Mouse (Mus musculus) hindbrain, embryonic 12.5 days (tissue): ENCODE results near the gene Tmem269. TPM values are rescaled to one million over a fixed set of nuclear protein-coding genes. Genes with fewer than 3 reads are reported as not detected.

Experiments used
- ATAC-seq: fragments of 200-750 bp; cut with Nextera tagmentation; 2 replicates; pipeline ENCODE4 v1.8.0; 2017; ENCODE audit warnings: moderate TSS enrichment; ENCODE audit not compliant: low FRiP score
- H3K27ac ChIP-seq: fragments of 300-500 bp; sonication (generic); 2 replicates; pipeline ENCODE4 v1.5.1; 2016; ENCODE audit warnings: mild to moderate bottlenecking
- H3K27me3 ChIP-seq: fragments of 300-500 bp; sonication (generic); 2 replicates; pipeline ENCODE4 v1.6.1; 2016; ENCODE audit warnings: mild to moderate bottlenecking
- H3K36me3 ChIP-seq: fragments of 300-500 bp; sonication (generic); 2 replicates; pipeline ENCODE4 v1.6.1; 2016; ENCODE audit warnings: mild to moderate bottlenecking
- H3K4me1 ChIP-seq: fragments of 300-500 bp; sonication (generic); 2 replicates; pipeline ENCODE4 v1.6.1; 2016
- H3K4me2 ChIP-seq: fragments of 300-500 bp; sonication (generic); replicated peaks from 2 replicates; pipeline ENCODE4 v1.6.1; 2016; ENCODE audit warnings: mild to moderate bottlenecking
- H3K4me3 ChIP-seq: fragments of 300-500 bp; sonication (generic); 2 replicates; pipeline ENCODE4 v1.5.1; 2016; ENCODE audit warnings: mild to moderate bottlenecking
- H3K9ac ChIP-seq: fragments of 300-500 bp; sonication (generic); 2 replicates; pipeline ENCODE4 v1.6.1; 2016; ENCODE audit warnings: mild to moderate bottlenecking, moderate library complexity
- H3K9me3 ChIP-seq: fragments of 300-500 bp; sonication (generic); replicated peaks from 2 replicates; pipeline ENCODE4 v1.6.1; 2016; ENCODE audit warnings: mild to moderate bottlenecking
- WGBS: fragments of 180-500 bp; shearing (Covaris S2); methylation state at CpG from one replicate; pipeline ENCODE4 v1.1.7; 2016; 5-methylcytosine and 5-hydroxymethylcytosine counted together
- polyA plus RNA-seq: library from polyadenylated mRNA; unstranded; fragments of >200 nt; fragmentation: Nextera tagmentation; extraction: Ambion mirVana; gene quantifications from 2 replicates; pipeline ENCODE4 v1.2.1, GENCODE M21; 2016

Tmem269 gene
- polyA plus RNA-seq, 1 experiment from 2014 or later, result 0.28 TPM

DNA sequence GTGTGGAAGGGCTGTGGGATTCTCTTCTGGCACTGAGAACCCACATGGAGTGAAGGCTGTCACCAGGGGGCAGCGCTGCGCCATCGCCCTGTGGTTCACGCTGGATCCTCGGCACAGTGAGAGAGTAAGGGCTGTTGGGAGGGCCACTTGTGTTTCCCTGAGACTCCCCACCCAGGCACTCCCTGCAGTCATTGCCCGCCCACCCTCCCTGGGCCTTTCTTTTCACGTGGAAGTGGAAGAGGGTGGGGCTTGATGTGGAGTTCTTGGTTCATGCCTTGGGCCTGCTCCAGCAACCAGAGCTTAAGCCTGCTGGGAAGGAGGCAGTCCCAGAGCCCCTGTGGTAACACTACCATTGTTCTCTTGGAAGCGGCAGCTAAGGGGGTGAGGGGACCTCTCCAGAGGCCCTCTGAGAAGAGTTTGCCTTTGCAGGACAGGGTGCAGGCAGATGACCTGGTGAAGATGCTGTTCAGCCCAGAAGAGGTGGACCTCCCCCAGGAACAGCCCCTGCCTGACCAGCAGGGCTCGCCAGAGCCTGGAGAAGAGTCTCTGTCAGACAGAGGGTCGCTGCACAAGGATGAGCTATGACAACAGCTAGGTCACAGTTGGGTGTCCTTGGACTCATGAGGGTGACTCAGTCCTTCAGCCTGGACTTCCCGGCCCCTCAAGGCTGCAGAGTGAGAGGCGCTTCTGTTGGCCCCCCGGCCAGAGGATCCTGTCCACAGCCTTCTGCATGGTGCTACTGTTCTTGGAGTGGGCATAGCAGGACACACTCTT lies 29.6 kb upstream of the Tmem269 start:
- 28% methylated on average over 13 of the region's 13 CpGs for WGBS
- Histone ChIP-seq H3K4me2 (no peak overlapping the region), H3K27ac (no peak overlapping the region), H3K9me3 (no peaks in the 10 kb centered on the region), H3K27me3 (no peaks in the 10 kb centered on the region), H3K36me3 (peaks cover 35% of the 10 kb centered on the region), H3K9ac (0 out of 2 replicates have a peak overlapping the region, but pooled peaks have one; percentile 8), H3K4me1 (peaks cover 11% of the 10 kb centered on the region), H3K4me3 (no peak overlapping the region)
- ATAC-seq, result peak; percentile 65

DNA sequence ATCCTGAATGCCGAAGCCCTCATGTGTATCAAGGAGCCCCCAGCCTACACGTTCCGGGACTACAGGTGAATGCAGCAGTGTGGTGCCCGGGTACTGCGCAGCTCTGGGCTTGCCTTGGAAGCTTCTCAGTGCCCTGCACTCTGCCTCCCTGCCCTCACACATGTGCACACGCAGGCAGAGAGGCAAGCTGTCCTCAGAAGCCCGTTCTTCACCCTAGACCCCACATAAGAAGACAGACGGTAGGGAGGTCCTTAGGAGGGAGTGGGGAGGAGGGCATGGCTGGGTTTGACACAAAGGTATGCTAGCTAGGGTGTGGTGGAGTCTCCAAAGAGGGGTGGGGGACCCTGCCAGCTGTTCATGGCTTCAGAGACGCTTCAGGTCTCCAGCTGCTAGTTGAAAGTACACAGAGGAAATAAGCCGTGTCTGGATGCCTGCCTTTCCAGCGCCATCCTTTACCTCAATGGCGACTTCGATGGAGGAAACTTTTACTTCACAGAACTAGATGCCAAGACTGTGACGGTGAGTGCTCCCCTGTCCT lies 28.7 kb upstream of the Tmem269 start:
- no peaks in the 10 kb centered on the region for H3K27me3 ChIP-seq
- no peak overlapping the region for H3K27ac ChIP-seq
- no peak overlapping the region for H3K4me2 ChIP-seq
- no peak overlapping the region; the same call in 1 of the 2 replicates for H3K9ac ChIP-seq
- peaks cover 44% of the 10 kb centered on the region for H3K36me3 ChIP-seq
- 80% methylated on average over 14 of the region's 14 CpGs for WGBS
- H3K9me3 ChIP-seq, result no peaks in the 10 kb centered on the region
- peaks cover 11% of the 10 kb centered on the region for H3K4me1 ChIP-seq
- no peak overlapping the region for H3K4me3 ChIP-seq
- no peak for ATAC-seq

DNA sequence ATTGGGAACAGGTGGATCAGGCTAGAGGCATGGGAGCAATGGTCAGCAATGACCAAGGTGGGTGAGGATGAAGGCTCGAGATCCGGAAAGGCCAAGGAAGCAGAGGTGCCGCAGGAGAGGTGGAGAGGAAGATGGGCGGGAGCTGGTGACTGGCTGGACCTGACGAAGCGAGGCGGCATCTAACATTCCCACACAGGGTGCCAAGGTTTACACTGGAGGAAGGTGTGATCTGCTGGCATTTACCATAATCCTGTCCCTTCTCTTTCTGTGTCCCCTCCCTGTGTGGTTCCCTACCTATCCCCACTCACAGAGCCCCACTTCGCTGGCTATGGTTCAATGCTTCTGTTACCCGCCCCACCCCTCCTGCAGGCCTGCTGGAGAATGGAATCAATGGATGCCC lies 27.9 kb upstream of the Tmem269 start:
- Histone ChIP-seq H3K9ac (no peak overlapping the region), H3K4me3 (no peak overlapping the region), H3K36me3 (peaks cover 52% of the 10 kb centered on the region), H3K27me3 (no peaks in the 10 kb centered on the region), H3K4me2 (no peak overlapping the region), H3K9me3 (no peaks in the 10 kb centered on the region), H3K4me1 (peaks cover 11% of the 10 kb centered on the region), H3K27ac (no peak overlapping the region)
- 81% methylated on average over 9 of the region's 9 CpGs for WGBS
- ATAC-seq, result no peak

DNA sequence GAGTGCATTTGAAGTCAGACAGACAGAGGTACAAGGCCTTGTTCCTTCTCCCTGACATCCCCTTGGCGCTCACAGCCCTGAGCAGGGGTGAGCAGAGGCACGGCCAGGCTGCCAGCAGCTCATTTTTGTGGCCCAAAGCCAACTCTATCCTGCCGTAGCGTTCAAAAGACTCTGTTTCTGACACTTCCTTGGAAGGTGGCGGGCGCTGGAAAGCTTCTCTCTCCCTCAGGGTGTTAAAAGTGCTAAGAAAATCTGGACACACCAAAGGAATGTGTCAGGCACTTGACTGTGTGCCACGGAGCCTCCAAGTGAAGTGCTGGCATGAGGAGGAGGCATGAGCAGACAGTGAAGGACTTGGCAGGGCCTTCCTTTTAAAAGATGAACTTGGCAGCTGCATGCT lies 27.5 kb upstream of the Tmem269 start:
- no peak overlapping the region for H3K4me2 ChIP-seq
- WGBS, result 80% methylated on average over 7 of the region's 7 CpGs
- H3K27ac ChIP-seq, result no peak overlapping the region
- no peaks in the 10 kb centered on the region for H3K9me3 ChIP-seq
- peaks cover 53% of the 10 kb centered on the region for H3K36me3 ChIP-seq
- peaks cover 11% of the 10 kb centered on the region for H3K4me1 ChIP-seq
- ATAC-seq, result no peak
- H3K9ac ChIP-seq, result no peak overlapping the region
- H3K27me3 ChIP-seq, result no peaks in the 10 kb centered on the region
- H3K4me3 ChIP-seq, result no peak overlapping the region

DNA sequence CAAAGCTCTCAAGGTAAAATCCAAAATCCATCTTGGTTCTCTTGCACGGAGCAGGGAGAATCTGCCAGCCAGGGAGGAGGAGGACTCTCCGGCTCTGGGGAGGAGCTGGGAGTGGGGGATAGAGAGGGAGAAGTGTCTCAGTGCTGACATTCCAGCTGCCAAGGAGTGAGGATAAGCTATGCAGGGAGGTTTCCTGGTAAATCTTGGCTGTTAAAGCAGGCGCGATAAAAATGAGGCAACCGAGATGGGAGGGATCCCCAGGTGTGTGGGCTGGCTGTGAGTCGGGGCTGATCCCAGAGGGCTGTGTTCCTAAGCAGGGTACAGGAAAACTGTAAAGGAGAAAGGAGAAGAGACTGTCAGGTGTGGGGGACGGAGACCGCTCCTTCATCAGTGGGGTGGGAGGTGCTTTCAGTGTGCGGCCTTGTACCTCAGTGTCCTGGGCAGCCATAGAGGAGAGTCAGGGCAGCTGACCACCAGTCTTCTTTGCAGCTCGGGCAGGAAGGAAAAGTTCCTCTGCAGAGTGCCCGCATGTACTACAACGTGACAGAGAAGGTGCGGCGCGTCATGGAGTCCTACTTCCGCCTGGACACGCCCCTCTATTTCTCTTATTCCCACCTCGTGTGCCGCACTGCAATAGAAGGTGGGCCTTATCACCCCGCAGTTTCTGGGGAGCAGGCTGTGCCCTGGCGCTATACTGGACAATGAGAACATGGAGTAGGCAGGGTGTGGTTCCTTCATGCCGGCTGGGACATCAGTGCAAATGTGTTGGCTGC lies 26.6 kb upstream of the Tmem269 start:
- Histone ChIP-seq H3K4me2 (no peak overlapping the region), H3K4me1 (peaks cover 11% of the 10 kb centered on the region), H3K9ac (no peak overlapping the region), H3K36me3 (peaks cover 57% of the 10 kb centered on the region), H3K27me3 (no peaks in the 10 kb centered on the region), H3K27ac (no peak overlapping the region), H3K4me3 (no peak overlapping the region), H3K9me3 (no peaks in the 10 kb centered on the region)
- WGBS, result 83% methylated on average over 22 of the region's 22 CpGs
- ATAC-seq, result no peak

DNA sequence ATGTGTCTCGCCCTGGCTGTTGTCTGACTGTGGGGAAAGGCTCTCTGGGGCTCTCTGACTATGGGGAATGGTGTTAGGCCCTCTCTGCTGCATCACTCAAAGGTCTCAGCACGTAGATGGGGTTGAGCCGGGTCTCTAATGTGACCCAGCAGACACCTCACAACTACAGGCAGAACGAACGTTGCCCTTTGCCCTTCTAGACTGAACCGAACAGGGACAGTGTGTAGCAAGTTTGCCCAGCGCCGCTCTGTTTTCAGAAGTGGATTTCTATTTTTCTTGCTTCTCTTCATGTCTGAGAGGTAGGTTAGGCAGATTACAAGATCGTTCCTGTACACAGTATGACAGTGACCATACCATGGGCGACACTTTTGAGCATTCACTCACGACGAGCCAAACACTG lies 24.6 kb upstream of the Tmem269 start:
- Histone ChIP-seq H3K9me3 (no peaks in the 10 kb centered on the region), H3K4me1 (peaks cover 9% of the 10 kb centered on the region; the same call in 1 of the 2 replicates), H3K27ac (no peak overlapping the region), H3K4me2 (no peak overlapping the region), H3K27me3 (no peaks in the 10 kb centered on the region), H3K36me3 (peaks cover 52% of the 10 kb centered on the region), H3K4me3 (no peak overlapping the region), H3K9ac (no peak overlapping the region)
- 93% methylated on average over 12 of the region's 12 CpGs for WGBS
- ATAC-seq, result no peak

DNA sequence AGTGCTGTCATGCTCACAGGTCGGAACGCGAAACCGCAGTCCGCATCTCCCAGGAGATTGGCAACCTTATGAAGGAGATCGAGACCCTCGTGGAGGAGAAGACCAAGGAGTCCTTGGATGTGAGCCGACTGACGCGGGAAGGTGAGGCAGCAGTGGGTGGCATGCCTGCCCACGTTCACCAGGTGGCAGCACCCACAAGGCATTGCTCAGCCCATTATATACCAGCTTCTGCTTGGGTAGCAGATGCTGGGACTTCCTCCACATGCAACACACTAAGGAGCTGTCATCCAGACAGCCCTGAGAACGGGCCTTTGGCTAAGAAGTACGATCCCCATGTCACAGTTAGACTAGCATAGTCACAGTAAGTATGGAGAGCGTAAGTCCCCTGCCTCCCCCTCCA lies 23.6 kb upstream of the Tmem269 start:
- H3K9ac ChIP-seq, result no peak overlapping the region
- H3K36me3 ChIP-seq, result peaks cover 55% of the 10 kb centered on the region
- 89% methylated on average over 14 of the region's 14 CpGs for WGBS
- no peaks in the 10 kb centered on the region for H3K9me3 ChIP-seq
- no peak for ATAC-seq
- H3K4me2 ChIP-seq, result no peak overlapping the region
- no peak overlapping the region for H3K4me3 ChIP-seq
- H3K27ac ChIP-seq, result no peak overlapping the region
- no peaks in the 10 kb centered on the region for H3K27me3 ChIP-seq
- H3K4me1 ChIP-seq, result peaks cover 3% of the 10 kb centered on the region; the same call in 1 of the 2 replicates

DNA sequence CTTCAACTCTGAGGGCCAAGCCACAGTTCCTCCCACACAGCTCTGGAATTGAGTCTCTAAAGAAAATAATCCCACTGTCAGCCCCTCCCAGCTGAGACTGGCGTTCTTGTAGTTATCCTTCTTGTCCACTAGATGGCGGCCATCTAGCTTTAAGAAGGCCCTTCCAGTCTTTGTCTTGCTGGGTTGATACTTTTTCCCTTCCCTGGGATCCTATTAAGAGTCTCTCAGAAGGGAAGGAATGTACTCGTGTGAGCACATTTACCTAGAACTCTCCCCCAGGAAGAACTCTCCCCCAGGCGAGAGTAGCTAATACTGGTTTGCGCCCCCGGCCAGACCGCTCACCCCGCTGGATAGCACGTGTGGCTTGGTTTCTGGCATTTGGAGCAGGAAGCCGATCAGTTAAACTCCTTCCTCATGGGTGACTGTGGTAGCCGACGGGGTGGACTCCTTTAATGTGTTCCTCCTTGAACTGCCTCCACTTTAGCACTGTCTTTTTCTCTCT lies 21.2 kb upstream of the Tmem269 start:
- WGBS, result 46% methylated on average over 12 of the region's 12 CpGs
- H3K4me2 ChIP-seq, result peak overlapping the region; percentile 13; the same call in 1 of the 2 replicates

DNA sequence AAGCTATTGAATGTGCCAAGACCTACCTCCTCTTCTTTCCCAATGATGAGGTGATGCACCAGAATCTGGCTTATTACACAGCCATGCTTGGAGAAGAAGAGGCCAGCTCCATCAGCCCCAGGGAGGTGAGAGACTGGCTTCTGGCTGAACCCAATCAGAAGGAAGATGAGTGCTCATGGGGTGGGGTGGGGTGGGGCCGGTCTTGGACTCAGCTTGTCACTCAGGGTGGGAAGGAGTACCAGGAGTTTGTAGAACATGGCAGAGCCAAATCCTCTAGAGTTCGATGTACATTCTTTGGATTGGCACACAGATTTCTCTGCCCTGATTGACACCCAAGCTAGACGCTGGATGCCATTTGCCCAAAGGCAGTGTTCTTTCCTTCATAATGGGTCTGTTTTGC lies 20.6 kb upstream of the Tmem269 start:
- Histone ChIP-seq H3K4me1 (peaks cover 10% of the 10 kb centered on the region; the same call in 1 of the 2 replicates), H3K9me3 (no peaks in the 10 kb centered on the region), H3K36me3 (peaks cover 31% of the 10 kb centered on the region), H3K4me2 (no peak overlapping the region), H3K9ac (no peak overlapping the region), H3K27ac (no peak overlapping the region), H3K4me3 (no peak overlapping the region), H3K27me3 (no peaks in the 10 kb centered on the region)
- WGBS, result 85% methylated on average over 3 of the region's 3 CpGs
- peak; percentile 33; the same call in 1 of the 2 replicates for ATAC-seq

More for the DNA sequence above, 21.2 kb upstream of the Tmem269 start:
- Histone ChIP-seq H3K27me3 (no peaks in the 10 kb centered on the region), H3K9me3 (no peaks in the 10 kb centered on the region), H3K27ac (peak overlapping the region; percentile 73; the same call in 1 of the 2 replicates), H3K9ac (peak overlapping the region; percentile 18; the same call in 1 of the 2 replicates), H3K4me1 (peaks cover 6% of the 10 kb centered on the region; the same call in 1 of the 2 replicates), H3K4me3 (no peak overlapping the region), H3K36me3 (peaks cover 37% of the 10 kb centered on the region)
- ATAC-seq, result peak; percentile 44

DNA sequence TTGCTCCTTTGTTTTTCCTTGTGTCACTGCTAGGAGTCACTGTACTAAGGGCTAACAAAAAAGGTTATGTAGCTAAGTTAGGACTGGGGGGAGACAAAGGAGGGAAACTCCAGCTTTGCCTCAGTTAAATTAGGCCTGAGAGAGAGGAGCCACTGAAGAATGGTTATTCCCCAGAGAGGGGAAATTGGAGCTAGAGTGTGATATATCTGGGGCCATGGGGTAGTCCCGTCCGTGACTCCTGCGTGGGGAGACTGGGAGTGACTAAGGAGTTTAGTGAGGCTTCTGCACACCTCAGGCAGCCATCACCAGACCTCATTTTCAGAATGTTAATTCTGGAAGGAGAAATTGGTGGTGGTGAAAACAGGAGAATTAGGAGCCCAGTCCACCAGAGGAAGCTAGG lies 16.3 kb upstream of the Tmem269 start:
- Histone ChIP-seq H3K9ac (peak overlapping the region; percentile 84; the same call in 1 of the 2 replicates), H3K27ac (no peak overlapping the region), H3K36me3 (peaks cover 5% of the 10 kb centered on the region), H3K4me1 (peaks cover 16% of the 10 kb centered on the region), H3K4me3 (peak overlapping the region; percentile 92), H3K27me3 (no peaks in the 10 kb centered on the region), H3K9me3 (no peaks in the 10 kb centered on the region), H3K4me2 (peak overlapping the region; percentile 98)
- WGBS, result 62% methylated on average over 3 of the region's 3 CpGs
- ATAC-seq, result no peak

DNA sequence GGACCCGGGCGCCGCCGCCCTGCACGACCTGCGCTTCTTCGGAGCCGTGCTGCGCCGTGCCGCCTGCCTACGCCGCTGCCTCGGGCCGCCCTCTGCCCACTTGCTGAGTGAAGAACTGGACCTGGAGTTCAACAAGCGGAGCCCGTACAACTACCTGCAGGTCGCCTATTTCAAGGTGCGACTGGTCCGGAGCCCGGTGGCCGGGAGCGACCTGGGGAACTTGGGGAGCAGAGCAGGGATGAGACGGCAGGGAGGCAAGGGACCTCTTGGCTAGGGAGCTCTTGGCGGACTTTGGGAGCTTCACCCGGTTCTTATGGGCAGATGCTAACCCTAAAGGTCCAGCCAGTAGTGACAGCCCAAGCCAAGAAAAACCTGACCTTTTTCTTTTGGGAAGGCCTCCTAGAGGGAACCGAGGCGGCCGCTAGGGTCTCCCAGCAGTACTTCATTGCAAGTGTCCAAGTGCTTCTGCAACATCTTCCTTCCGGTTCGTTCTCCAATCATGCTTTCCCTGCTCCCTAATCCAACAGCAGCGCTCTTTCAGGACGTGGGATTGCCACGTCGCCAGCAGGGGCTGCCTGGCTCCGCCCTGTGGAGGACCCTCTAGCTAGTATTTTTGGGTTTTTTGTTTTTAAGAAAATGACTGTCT lies 15.4 kb upstream of the Tmem269 start:
- under 1% methylated on average over 36 of the region's 36 CpGs for WGBS
- no peaks in the 10 kb centered on the region for H3K27me3 ChIP-seq
- H3K4me2 ChIP-seq, result peak overlapping the region; percentile 98
- H3K4me1 ChIP-seq, result peaks cover 15% of the 10 kb centered on the region
- ATAC-seq, result peak; percentile 56; the same call in 1 of the 2 replicates
- peak overlapping the region; percentile 84 for H3K9ac ChIP-seq
- peaks cover 8% of the 10 kb centered on the region for H3K36me3 ChIP-seq
- no peaks in the 10 kb centered on the region for H3K9me3 ChIP-seq
- peak overlapping the region; percentile 92 for H3K4me3 ChIP-seq
- H3K27ac ChIP-seq, result peak overlapping the region; percentile 55; the same call in 1 of the 2 replicates
